Mouse (Mus musculus): ENCODE data around the gene Cdkl4.

DNA sequence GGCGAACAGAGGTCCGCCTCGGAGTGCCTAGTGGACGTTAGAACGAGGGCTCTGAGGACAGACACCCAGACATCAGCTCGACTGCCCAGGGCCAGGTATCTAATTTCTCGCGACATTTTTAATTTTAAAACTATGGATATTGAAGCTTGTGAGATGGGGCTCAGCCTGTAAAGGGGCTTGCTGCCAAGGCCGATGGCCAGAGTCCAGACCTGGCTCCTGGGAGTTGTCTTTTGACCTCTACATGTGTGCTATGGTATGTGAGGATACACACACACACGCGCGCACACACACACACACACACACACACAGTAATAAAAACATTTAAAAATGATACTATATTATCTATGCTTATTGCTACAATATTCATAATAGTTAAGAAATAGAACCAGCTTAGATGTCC is 58.8 kb downstream of the Cdkl4 start:
- no peak for TF ChIP-seq CTCF (IDR thresholded peaks at IDR 0.05; ENCODE audit: low read depth, low read length)
- no peak for TF ChIP-seq GATA1 (IDR thresholded peaks at IDR 0.05; ENCODE audit: borderline replicate concordance, low read length)
- no peak for TF ChIP-seq TAL1 (conservative IDR thresholded peaks at IDR 0.05; ENCODE audit: low read depth, low read length)
- no peak for TF ChIP-seq POLR2AphosphoS5 (IDR thresholded peaks at IDR 0.05; ENCODE audit: insufficient replicate concordance, low read depth, low read length)
